28 mouse cellular contexts compared by ENCODE assay signal in the genomic region with DNA sequence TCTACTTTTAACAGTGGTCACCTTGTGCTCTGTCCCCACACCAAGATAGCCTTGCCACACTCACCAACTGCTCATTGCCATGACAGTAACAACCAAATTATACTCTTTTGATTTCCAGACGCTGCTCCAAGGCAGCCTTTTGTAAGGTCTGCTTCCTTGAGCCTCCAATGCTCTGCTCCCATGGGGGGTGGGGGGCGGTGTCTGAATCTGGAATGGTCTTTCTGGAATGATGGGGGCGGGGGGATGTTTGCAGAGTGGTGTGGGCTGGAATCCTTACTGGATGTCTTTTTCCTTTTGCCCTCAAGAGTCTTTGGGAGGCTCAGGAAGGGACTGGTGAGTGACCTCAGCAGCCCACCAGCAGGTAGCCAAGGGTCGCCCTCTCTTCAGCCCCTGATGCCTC.
DNase-seq lines count a peak whose midpoint lies in the region; ATAC-seq lines count a peak whose summit lies in the region.
"Had no signal": no experiment of that assay in that cellular context is flagged by ENCODE, and none has a peak within 500 bp of the region (broad histone marks: within the 10 kb centered on the region; RNA-seq: fewer than 3 reads in every experiment).

No protein-coding gene starts in this region.

- no peak overlapping the region for H3K4me2 ChIP-seq in hindbrain, embryonic 11.5 days (replicated peaks; ENCODE audit: low read depth, low read length)
- H3K4me2 ChIP-seq in hindbrain, embryonic 16.5 days (ENCODE audit: low read length) = no peak overlapping the region
- no peak overlapping the region for H3K4me2 ChIP-seq in midbrain, embryonic 15.5 days
- H3K4me2 ChIP-seq: forebrain, embryonic 15.5 days; heart, embryonic 13.5 days; liver, embryonic 15.5 days; lung, embryonic 14.5 days; midbrain, embryonic 12.5 days; neural tube, embryonic 13.5 days had no signal

- H3K9ac ChIP-seq in hindbrain, embryonic 11.5 days (ENCODE audit: low read depth, low read length) = no peak overlapping the region
- H3K9ac ChIP-seq in hindbrain, embryonic 16.5 days (ENCODE audit: low read depth, low read length) = no peak overlapping the region
- no peak overlapping the region for H3K9ac ChIP-seq in midbrain, embryonic 15.5 days
- H3K9ac ChIP-seq: forebrain, embryonic 15.5 days; heart, embryonic 13.5 days; liver, embryonic 15.5 days; lung, embryonic 14.5 days; midbrain, embryonic 12.5 days; neural tube, embryonic 13.5 days had no signal

- no peaks in the 10 kb centered on the region for H3K4me1 ChIP-seq in hindbrain, embryonic 11.5 days (replicated peaks; ENCODE audit: control insufficient read depth, insufficient read depth, low read length)
- H3K4me1 ChIP-seq in hindbrain, embryonic 16.5 days (ENCODE audit: control insufficient read depth, insufficient read depth, low read depth, low read length) = no peaks in the 10 kb centered on the region; the same call in 1 of the 2 replicates
- H3K4me1 ChIP-seq in midbrain, embryonic 10.5 days = peaks cover 41% of the 10 kb centered on the region
- no peaks in the 10 kb centered on the region for H3K4me1 ChIP-seq in midbrain, embryonic 15.5 days
- H3K4me1 ChIP-seq: forebrain, embryonic 15.5 days; midbrain, embryonic 12.5 days had no signal

- ATAC-seq in hindbrain, embryonic 11.5 days (ENCODE audit: low FRiP score) = no peak
- no peak for ATAC-seq in hindbrain, embryonic 16.5 days
- ATAC-seq in midbrain, embryonic 15.5 days (replicated peaks) = no peak
- ATAC-seq: activated CD4-positive, CD25-positive, alpha-beta regulatory T cell, adult 4 months; forebrain, embryonic 15.5 days; intestine, embryonic 16.5 days had no signal

- DNase-seq in embryo, embryonic 10.5 days (ENCODE audit: low spot score) = peak; percentile 50
- no peak for DNase-seq in embryo, embryonic 9.5 days (ENCODE audit: extremely low spot score)
- DNase-seq in hindbrain, embryonic 11.5 days (ENCODE audit: low spot score) = peak; percentile 39
- DNase-seq in midbrain, embryonic 10.5 days (ENCODE audit: low spot score) = peak; percentile 36
- DNase-seq in adrenal gland, adult 18-20 months (ENCODE audit: low spot score in 2 of 2) = no peak
- DNase-seq in right cerebral cortex, postnatal 36 days (ENCODE audit: low spot score in 2 of 2) = no peak
- DNase-seq: adrenal gland, adult 8-10 months; cerebellum, adult 8-10 months; cerebellum, postnatal 25 days; gastrocnemius, adult 2 months; gastrocnemius, postnatal 36 days; heart, adult 2 months; heart, postnatal 10 days; kidney, adult 9 months; kidney, postnatal 36 days; left cerebral cortex, postnatal 4 days; lung, embryonic 14.5 days; thymus, postnatal 14 days had no signal

- no peaks in the 10 kb centered on the region for H3K27me3 ChIP-seq in hindbrain, embryonic 11.5 days (ENCODE audit: control insufficient read depth, insufficient read depth, low read length)
- H3K27me3 ChIP-seq in hindbrain, embryonic 16.5 days (replicated peaks; ENCODE audit: control insufficient read depth, insufficient read depth, low read length) = no peaks in the 10 kb centered on the region
- no peaks in the 10 kb centered on the region for H3K27me3 ChIP-seq in midbrain, embryonic 10.5 days (ENCODE audit: low read depth, poor library complexity, severe bottlenecking)
- H3K27me3 ChIP-seq in midbrain, embryonic 15.5 days (replicated peaks) = no peaks in the 10 kb centered on the region; the same call in 1 of the 2 replicates
- H3K27me3 ChIP-seq: forebrain, embryonic 15.5 days; liver, embryonic 15.5 days; midbrain, embryonic 12.5 days; neural tube, embryonic 13.5 days had no signal

- no peak overlapping the region for H3K27ac ChIP-seq in hindbrain, embryonic 11.5 days (ENCODE audit: low read depth, low read length)
- H3K27ac ChIP-seq in hindbrain, embryonic 16.5 days (ENCODE audit: low read depth, low read length) = no peak overlapping the region
- H3K27ac ChIP-seq in midbrain, embryonic 10.5 days (replicated peaks) = 0 out of 2 replicates have a peak overlapping the region, but pooled peaks have one; percentile 23
- H3K27ac ChIP-seq in midbrain, embryonic 15.5 days = no peak overlapping the region
- H3K27ac ChIP-seq: forebrain, embryonic 15.5 days; gastrocnemius, adult 2 months; heart, adult 2 months; heart, embryonic 13.5 days; layer of hippocampus, adult 2 months; liver, embryonic 15.5 days; midbrain, embryonic 12.5 days; neural tube, embryonic 13.5 days had no signal

- H3K9me3 ChIP-seq in hindbrain, embryonic 11.5 days (ENCODE audit: control insufficient read depth, low read length) = no peaks in the 10 kb centered on the region
- H3K9me3 ChIP-seq in hindbrain, embryonic 16.5 days (ENCODE audit: control insufficient read depth, low read length) = no peaks in the 10 kb centered on the region
- H3K9me3 ChIP-seq in midbrain, embryonic 10.5 days (replicated peaks) = no peaks in the 10 kb centered on the region
- no peaks in the 10 kb centered on the region for H3K9me3 ChIP-seq in midbrain, embryonic 15.5 days
- H3K9me3 ChIP-seq: forebrain, embryonic 15.5 days; heart, embryonic 13.5 days; liver, embryonic 15.5 days; midbrain, embryonic 12.5 days; neural tube, embryonic 13.5 days had no signal

- H3K36me3 ChIP-seq in hindbrain, embryonic 11.5 days (ENCODE audit: control insufficient read depth, insufficient read depth, low read length) = no peaks in the 10 kb centered on the region
- H3K36me3 ChIP-seq in hindbrain, embryonic 16.5 days (ENCODE audit: control insufficient read depth, insufficient read depth, low read length) = no peaks in the 10 kb centered on the region
- no peaks in the 10 kb centered on the region for H3K36me3 ChIP-seq in midbrain, embryonic 10.5 days
- no peaks in the 10 kb centered on the region for H3K36me3 ChIP-seq in midbrain, embryonic 15.5 days (replicated peaks)
- H3K36me3 ChIP-seq: forebrain, embryonic 15.5 days; heart, embryonic 13.5 days; liver, embryonic 15.5 days; midbrain, embryonic 12.5 days; neural tube, embryonic 13.5 days had no signal

- no peak overlapping the region for H3K4me3 ChIP-seq in hindbrain, embryonic 11.5 days (ENCODE audit: low read depth, low read length)
- H3K4me3 ChIP-seq in hindbrain, embryonic 16.5 days (ENCODE audit: low read length) = no peak overlapping the region
- H3K4me3 ChIP-seq in midbrain, embryonic 10.5 days = no peak overlapping the region
- no peak overlapping the region for H3K4me3 ChIP-seq in midbrain, embryonic 15.5 days
- H3K4me3 ChIP-seq: forebrain, embryonic 15.5 days; gastrocnemius, adult 2 months; heart, adult 2 months; heart, embryonic 13.5 days; layer of hippocampus, adult 2 months; liver, embryonic 15.5 days; midbrain, embryonic 12.5 days; neural tube, embryonic 13.5 days had no signal

- WGBS in hindbrain, embryonic 11.5 days = 56% methylated on average over 4 of the region's 4 CpGs
- WGBS in hindbrain, embryonic 16.5 days = 53% methylated on average over 4 of the region's 4 CpGs
- WGBS in midbrain, embryonic 10.5 days = 65% methylated on average over 4 of the region's 4 CpGs
- WGBS in midbrain, embryonic 15.5 days = 58% methylated on average over 4 of the region's 4 CpGs

Comparison
In these comparisons a context has a peak if more than half of its experiments do, and no peak if none do; other contexts are left out.
1. DNase-seq: peak in embryo, embryonic 10.5 days (single experiment), hindbrain, embryonic 11.5 days (single experiment) and midbrain, embryonic 10.5 days (single experiment); none in embryo, embryonic 9.5 days (single experiment), adrenal gland, adult 18-20 months (0 of 2) and right cerebral cortex, postnatal 36 days (0 of 2).